Mouse (Mus musculus) layer of hippocampus, adult 18-20 months (tissue): ENCODE data around the gene Slc1a2. TPM values are rescaled to one million over a fixed set of nuclear protein-coding genes. Genes with fewer than 3 reads are reported as not detected.

Source experiments
- DNase-seq, 2 experiments: peaks; one replicate each; pipeline ENCODE4 v3.0.0; 2022; ENCODE audit warnings: low spot score in 2 of 2
- long read RNA-seq: library from polyadenylated mRNA; stranded (forward); transcript quantifications from one replicate; pipeline ENCODE4 v2.0.0, GENCODE M21; 2021
- total RNA-seq, 2 experiments: library from RNA; stranded (reverse); gene quantifications; 2 replicates each; pipeline ENCODE4 v1.2.3; 2021

The Slc1a2 gene
- total RNA-seq, result 1,000 to 10,000 TPM; 1,741 to 1,763 TPM
- long read RNA-seq, full-length matches to known transcripts, result 57 of 245 reads
- long read RNA-seq, partial matches to known transcripts, result 4 of 245 reads
- long read RNA-seq, other reads (novel, unspliced or antisense), result 184 of 245 reads

DNA sequence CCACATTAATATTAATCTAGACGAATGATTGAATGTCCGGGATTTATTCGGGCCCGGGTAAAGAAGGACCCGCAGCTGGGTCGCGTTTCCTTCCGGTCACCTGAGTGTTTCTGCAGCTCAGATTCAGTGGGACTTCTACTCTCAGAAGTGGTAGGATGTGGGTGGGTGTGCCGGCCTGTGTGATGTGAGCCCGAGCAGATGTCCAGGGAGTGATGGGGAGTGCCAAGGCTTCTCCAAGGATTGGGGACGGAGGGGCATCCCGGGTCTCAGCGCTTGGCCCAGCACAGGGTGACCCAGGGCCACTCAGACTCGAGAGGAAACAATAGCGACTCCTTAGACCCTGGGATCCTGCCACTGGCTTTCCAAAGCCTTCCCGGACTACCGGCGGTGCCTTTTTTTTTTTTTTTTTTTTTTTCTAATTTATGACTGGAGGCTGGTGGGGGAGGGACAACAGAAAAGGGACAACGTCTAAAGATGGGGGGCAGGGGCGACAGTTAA lies at the start of gene Slc1a2:
TSS of gene Slc1a2 (plus strand) at position 497 of the 498 bp plus-strand sequence.
- peak; percentile 55 to 66 for DNase-seq

GRCm38 (mm10) chr2:102610485-102610884 lies 48.0 kb upstream of the Slc1a2 start:
- DNase-seq, result no peak

GRCm38 (mm10) chr2:102616637-102617036 lies 41.8 kb upstream of the Slc1a2 start:
- DNase-seq, result no peak

GRCm38 (mm10) chr2:102620744-102621429 lies 37.6 kb upstream of the Slc1a2 start:
- peak in 1 of 2 experiments; percentile 48 for DNase-seq

- no peak for DNase-seq
These were observed 36.3 kb upstream of the Slc1a2 start for GRCm38 (mm10) chr2:102622176-102622575.

- DNase-seq, result no peak
These were observed 35.5 kb upstream of the Slc1a2 start for GRCm38 (mm10) chr2:102622943-102623342.

DNA sequence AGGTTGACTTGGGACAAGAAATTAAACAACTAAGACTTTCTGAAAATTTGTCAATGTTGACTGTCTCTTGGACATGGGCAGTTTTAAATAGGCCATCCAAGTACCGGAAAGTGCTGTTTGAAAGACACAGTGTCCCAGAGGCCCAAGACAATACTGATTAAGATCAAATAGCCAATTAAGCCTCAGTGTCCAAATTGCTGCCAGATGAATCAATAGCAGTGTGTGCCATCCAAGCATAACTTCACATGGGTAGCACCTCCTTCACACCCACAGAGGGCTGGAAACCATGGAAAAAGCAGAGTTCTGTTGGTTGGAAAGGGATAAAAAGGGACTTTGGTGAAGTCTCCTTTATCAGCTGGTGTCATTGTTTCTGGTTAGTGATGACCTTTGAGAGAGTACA lies 33.9 kb upstream of the Slc1a2 start:
- DNase-seq, result peak in 1 of 2 experiments; percentile 29

DNA sequence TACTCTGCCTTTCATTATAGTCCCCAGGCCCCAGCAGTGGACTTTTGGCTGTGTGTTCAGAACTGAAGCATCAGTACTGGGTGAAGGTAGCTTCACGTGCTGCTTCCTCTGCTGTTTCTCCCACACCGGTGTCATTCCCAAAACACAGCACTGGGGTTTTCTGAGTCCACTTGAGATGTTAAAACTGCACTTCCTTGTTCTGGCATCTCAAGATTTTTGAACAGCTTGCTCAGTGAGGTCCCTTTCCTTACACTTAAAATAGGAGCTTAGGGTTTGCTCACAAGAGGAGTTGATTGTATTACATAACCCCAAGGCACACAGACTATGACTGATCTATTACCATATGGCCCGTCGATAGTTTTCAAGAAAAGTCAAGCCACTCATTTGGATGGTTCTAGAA lies 26.1 kb upstream of the Slc1a2 start:
- no peak for DNase-seq

- no peak for DNase-seq
These were observed 24.4 kb upstream of the Slc1a2 start for GRCm38 (mm10) chr2:102634010-102634409.

GRCm38 (mm10) chr2:102635523-102636060 lies 22.9 kb upstream of the Slc1a2 start:
- DNase-seq, result no peak

DNA sequence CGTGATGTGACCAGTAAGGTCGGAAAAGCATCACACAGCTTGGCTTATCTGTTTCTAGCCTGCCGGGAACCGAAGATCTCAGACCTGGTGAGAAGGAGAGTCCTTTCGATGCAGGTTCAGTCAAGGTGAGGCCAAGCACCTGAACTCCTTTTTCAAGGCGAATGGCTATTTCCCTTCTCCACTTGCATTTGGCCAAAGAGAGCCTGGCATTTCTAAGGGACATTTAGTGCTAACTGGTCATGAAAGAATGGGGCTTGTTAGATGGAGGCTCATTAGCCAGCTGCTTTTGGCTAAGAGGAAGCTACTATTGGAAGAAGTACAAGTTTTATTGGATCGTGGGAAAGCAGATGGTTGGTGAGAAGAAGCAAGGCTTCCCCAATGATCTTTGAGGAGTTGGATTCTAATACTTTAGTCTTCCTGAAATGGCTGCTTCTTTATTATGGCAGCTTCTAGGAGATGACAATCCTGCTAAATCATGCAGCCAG lies 22.3 kb upstream of the Slc1a2 start:
- peak in 1 of 2 experiments; percentile 47 for DNase-seq

- DNase-seq, result no peak
These were observed 20.3 kb upstream of the Slc1a2 start for GRCm38 (mm10) chr2:102638140-102638539.

DNA sequence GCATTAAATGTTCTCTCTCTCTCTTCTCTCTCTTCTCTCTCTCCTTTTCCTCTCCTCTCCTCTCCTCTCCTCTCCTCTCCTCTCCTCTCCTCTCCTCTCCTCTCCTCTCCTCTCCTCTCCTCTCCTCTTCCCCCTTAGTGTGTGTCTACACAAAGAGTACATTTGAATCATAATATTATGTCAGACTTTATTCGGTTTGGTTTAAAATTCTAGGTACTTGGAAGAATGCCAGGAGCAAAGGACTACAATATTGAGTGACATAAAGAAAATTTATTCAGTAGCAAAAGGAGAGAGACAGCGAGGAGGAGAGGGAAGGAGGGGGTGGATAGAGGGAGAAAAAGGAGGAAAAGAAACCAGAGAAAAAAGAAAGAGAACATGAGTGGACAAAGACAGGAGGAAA lies 19.8 kb upstream of the Slc1a2 start:
- DNase-seq, result no peak

GRCm38 (mm10) chr2:102648845-102649500 lies 9.5 kb upstream of the Slc1a2 start:
- DNase-seq, result peak; percentile 52 to 76

GRCm38 (mm10) chr2:102650322-102650721 lies 8.1 kb upstream of the Slc1a2 start:
- DNase-seq, result no peak

DNA sequence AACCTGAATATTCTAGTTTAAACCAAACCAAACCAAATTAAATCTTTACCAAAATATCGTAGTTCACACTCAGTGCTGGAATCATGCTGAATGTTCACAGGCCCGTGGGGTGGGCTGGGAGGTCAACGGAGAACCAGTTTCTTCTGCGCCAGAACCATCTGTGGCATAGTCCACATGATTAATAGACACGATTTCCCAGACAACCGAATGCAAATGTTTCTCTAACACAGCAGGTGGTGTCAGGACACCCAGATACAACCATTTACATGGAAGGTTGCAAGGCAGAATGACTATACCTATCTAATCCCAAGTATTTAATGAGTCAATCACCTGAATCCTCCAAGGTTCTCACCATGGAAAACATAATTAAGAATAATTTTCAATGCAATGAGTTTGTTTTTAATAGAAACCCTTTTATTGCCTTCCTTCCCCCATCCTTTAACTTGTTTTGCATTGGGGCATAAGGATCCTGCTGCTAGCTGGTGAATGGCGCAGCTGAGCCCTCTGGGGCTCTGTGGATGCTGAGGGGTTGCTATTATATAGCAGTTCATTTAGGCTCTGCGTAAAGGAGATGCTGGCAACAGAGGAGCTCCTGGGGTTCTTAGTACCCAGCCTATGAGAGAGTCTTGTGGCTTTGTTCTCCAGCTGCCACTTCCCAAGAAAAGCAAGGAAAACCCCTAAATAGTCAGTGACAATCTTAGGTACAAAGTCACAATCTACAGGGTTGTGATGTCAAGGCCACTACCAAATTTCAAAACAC lies 2.3 kb upstream of the Slc1a2 start:
- DNase-seq, result no peak

- DNase-seq, result peak; percentile 51 to 70
These were observed 733 bp upstream of the Slc1a2 start for GRCm38 (mm10) chr2:102657726-102658125.

DNA sequence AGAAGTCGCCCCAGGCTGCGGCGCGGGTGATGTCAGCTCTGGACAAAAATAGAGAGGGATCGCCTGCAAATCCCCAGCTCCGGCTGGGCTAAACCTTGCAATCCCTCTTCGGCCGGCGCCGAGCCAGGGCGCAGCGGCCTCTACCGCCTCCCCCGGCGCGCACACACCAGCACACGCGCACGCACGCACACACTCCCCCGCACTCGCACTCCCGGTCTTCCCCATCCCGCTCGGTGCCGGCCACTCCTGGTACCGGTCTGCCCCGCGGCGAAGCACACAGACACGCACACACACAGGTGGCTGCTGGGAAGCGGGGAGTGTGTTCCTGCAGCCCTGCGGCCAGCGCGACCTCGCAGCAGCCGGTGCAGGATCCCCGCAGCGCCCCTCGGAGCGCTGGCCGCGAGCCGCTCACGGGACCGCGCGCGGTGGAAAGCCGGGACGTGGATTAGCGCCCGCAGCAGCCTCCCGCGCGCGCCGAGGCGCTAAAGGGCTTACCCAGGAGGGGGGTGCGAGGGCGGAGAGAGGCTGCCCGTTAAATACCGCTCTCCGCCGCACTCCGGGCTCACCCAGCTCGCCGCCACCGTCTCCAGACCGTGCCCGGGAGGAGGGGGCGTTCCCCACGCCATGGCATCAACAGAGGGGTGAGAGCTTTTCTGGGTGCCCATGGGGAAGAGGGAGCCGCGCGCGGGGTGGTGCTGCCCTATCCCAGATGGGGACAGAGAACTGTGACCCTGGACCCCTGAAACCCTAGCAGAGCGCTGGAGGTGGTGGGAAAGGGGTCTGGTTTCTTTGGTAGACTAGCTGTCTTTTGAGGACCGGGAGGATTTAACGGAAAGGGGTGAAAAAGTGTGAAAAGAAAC lies 432 bp downstream of the Slc1a2 start:
- DNase-seq, result peak; percentile 70 to 77

GRCm38 (mm10) chr2:102659521-102659830 lies 1.0 kb downstream of the Slc1a2 start:
- DNase-seq, result no peak

DNA sequence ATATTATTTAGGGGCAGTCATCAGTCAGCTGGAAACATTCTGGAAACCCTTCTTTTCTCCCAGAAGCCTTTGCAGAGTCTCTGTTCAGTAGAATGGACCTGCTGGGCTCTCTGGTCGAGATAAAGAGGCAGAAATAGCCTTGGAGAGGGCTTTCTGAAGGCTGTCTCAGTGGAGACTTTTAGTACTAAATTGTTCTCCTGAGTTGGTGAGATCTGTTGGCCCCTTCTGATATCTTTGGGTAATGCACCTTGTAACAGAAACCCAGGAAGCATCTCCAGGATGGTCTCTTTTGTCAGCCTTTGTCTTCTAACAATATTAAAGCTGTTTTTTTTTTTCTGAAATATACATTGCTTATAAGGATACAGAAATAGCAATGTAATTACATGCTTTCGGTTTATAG lies 2.6 kb downstream of the Slc1a2 start:
- DNase-seq, result no peak
